Mouse (Mus musculus) adrenal gland, postnatal 25 days (tissue): ENCODE data around the gene Coq8a. TPM values are rescaled to one million over a fixed set of nuclear protein-coding genes. Genes with fewer than 3 reads are reported as not detected.

Experiments
- DNase-seq: peaks from one replicate; pipeline ENCODE4 v3.0.0; 2021; ENCODE audit warnings: mixed read lengths
- long read RNA-seq: library from polyadenylated mRNA; stranded (forward); transcript quantifications from one replicate; pipeline ENCODE4 v2.0.0, GENCODE M21; 2021
- total RNA-seq: library from RNA; stranded (reverse); gene quantifications from 2 replicates; pipeline ENCODE4 v1.2.3, GENCODE M21; 2021

Coq8a gene
- total RNA-seq: 196 and 358 TPM in 2 replicates
- long read RNA-seq, full-length matches to known transcripts: 846 of 940 reads
- long read RNA-seq, partial matches to known transcripts: 66 of 940 reads
- long read RNA-seq, other reads (novel, unspliced or antisense): 28 of 940 reads

GRCm38 (mm10) chr1:180198959-180199714 lies at the start of gene Coq8a:
Gene Coq8a (minus strand): TSS chr1:180199602.
- DNase-seq: no peak

- DNase-seq: no peak
These were observed 49.3 kb upstream of the Coq8a start for GRCm38 (mm10) chr1:180248593-180249146.

GRCm38 (mm10) chr1:180247901-180248300 lies 48.5 kb upstream of the Coq8a start:
- DNase-seq: no peak

GRCm38 (mm10) chr1:180245741-180246507 lies 46.5 kb upstream of the Coq8a start:
- DNase-seq: no peak

GRCm38 (mm10) chr1:180231729-180232128 lies 32.3 kb upstream of the Coq8a start:
- no peak for DNase-seq

- no peak for DNase-seq
These were observed 31.2 kb upstream of the Coq8a start for GRCm38 (mm10) chr1:180230580-180230979.

GRCm38 (mm10) chr1:180229906-180230305 lies 30.5 kb upstream of the Coq8a start:
- DNase-seq: no peak

GRCm38 (mm10) chr1:180228854-180229253 lies 29.5 kb upstream of the Coq8a start:
- DNase-seq: no peak

GRCm38 (mm10) chr1:180226766-180227165 lies 27.4 kb upstream of the Coq8a start:
- no peak for DNase-seq

- no peak for DNase-seq
These were observed 26.9 kb upstream of the Coq8a start for GRCm38 (mm10) chr1:180226221-180226713.

- peak; percentile 76 for DNase-seq
These were observed 26.3 kb upstream of the Coq8a start for GRCm38 (mm10) chr1:180225500-180226220.

- no peak for DNase-seq
These were observed 22.6 kb upstream of the Coq8a start for GRCm38 (mm10) chr1:180222007-180222406.

- no peak for DNase-seq
These were observed 21.6 kb upstream of the Coq8a start for GRCm38 (mm10) chr1:180220791-180221542.

GRCm38 (mm10) chr1:180216541-180217276 lies 17.3 kb upstream of the Coq8a start:
- no peak for DNase-seq

- peak; percentile 69 for DNase-seq
These were observed 15.6 kb upstream of the Coq8a start for GRCm38 (mm10) chr1:180215044-180215443.

GRCm38 (mm10) chr1:180212911-180213310 lies 13.5 kb upstream of the Coq8a start:
- no peak for DNase-seq

- DNase-seq: peak; percentile 54
These were observed 11.4 kb upstream of the Coq8a start for GRCm38 (mm10) chr1:180210781-180211271.

- peak; percentile 64 for DNase-seq
These were observed 10.6 kb upstream of the Coq8a start for GRCm38 (mm10) chr1:180210031-180210432.

- DNase-seq: no peak
These were observed 9.0 kb upstream of the Coq8a start for GRCm38 (mm10) chr1:180208370-180208769.

- no peak for DNase-seq
These were observed 1.3 kb upstream of the Coq8a start for GRCm38 (mm10) chr1:180200722-180201121.
